Mouse (Mus musculus) urinary bladder, adult 2 months (tissue): ENCODE data around the gene Srcin1. TPM values are rescaled to one million over a fixed set of nuclear protein-coding genes. Genes with fewer than 3 reads are reported as not detected.

ENCODE experiments used
- DNase-seq: peaks from one replicate; pipeline ENCODE4 v3.0.0; 2022; ENCODE audit warnings: low spot score
- polyA plus RNA-seq: library from polyadenylated mRNA; depleted of rRNA; stranded (reverse); fragments of >200 nt; gene quantifications from 2 replicates; pipeline ENCODE4 v1.2.3, GENCODE M21; 2012; rRNA removed

Srcin1 gene
- polyA plus RNA-seq = 1.4 and 1.6 TPM in 2 replicates

DNA sequence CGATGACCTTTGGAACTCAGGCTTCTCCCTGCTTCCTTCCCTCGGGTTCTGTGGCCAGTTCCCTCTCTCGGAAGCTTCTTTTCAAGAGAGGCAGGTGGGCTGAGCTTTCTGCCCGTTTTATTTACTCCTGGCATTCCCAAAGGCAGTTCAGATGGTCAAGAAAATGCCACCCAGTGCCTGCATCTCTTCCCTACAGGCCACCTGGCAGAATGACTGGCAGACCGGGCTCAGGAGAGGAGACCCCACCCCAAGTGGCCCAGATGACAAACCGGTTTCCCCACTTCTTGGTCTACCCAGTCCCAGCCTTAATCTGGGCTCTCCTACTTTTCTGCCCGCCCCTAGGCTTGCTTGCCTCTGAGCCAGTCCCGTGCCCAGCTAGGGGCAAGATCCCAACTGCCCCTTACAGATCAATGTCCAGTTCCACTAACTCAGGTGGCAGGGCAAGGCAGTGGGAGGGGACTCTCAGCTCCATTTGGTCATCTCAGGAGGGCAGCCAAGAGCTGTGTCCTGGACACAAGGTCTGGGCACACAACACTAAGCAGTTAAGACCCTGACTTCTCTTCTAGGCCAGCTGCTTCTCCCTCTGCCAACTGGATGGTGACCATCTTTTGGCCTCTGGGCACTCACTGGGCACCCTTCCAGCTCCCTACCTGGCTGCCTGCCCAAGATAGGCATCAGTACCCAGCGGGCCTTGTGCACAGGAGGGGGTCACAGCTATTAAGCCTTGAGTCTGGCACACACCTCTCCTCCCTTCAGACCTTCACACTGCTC is at the start of gene Srcin1:
Gene Srcin1, minus strand, starts transcription at position 51 of the 771 bp plus-strand sequence.
- DNase-seq = no peak

DNA sequence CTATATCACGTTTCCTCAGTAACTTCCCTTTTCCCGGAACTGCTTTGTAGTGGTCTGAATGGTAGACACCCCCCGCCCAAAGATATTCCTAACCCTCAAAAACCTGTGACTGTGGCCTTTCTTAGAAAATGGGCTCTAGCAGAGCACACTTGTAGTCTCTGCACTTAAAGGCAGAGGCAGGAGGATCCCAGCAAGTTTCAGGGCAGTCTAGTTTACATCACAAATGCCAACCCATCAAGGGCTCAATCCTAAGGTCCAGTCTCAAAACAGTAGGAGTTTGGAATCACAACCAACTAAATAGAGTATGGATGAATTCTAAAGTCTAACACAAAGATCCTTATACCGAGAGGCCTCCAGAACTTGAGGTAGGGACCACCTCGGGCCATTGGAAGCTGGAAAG is 49.6 kb upstream of the Srcin1 start:
- DNase-seq = no peak

DNA sequence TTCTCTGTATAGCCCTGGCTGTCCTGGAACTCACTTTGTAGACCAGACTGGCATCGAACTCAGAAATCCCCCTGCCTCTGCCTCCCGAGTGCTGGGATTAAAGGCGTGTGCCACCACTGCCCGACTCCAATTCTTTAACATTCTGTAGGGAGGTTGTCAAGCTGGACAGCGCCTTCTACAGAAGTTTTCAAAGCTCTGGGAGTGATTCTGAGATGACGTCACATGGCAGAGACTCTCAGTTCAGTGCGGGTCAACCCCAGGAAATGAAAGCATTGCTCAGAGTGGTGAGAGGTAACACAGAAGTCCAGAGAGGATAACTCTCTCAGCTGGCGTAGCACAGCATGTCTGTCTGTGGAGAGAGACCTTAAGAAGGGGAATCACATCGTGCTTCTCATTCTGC is 47.2 kb upstream of the Srcin1 start:
- DNase-seq = no peak

DNA sequence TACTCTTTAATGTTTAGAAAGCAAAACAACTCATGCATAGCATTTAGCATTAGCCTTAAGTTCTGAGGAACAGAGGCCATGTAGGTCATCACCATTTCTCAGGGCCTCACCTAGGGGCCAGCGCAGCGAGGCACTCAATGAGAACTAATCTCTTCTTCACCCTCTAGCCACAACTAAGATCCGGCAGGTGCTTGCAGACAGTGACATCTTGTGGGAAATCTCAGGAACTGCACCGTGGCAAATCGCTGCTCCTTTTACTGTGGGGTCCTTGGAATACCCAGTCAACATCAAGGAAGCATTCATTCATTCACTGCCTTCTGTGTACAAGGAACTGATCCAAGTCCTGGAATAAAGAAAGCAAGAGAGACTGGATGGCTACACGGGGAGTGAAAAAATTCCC is 46.5 kb upstream of the Srcin1 start:
- no peak for DNase-seq

DNA sequence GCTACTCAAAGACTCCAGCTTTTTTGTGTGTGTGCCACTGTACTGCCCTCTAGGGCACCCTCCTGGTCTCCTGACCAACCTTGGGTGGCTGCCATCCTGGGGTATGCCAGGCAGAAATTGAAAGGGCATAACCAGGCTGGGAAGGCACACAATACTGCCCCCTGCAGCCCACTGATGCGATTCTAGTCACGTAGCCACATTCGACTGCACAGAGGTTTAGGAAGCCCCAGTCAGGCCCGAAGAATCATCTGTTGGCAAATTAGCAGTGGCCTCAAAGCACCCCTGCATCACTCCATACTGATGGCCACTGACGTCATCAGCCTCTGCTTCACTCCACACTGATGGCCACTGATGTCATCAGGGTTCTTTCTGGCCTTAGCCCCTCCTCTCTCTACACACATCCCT is 43.4 kb upstream of the Srcin1 start:
- no peak for DNase-seq

DNA sequence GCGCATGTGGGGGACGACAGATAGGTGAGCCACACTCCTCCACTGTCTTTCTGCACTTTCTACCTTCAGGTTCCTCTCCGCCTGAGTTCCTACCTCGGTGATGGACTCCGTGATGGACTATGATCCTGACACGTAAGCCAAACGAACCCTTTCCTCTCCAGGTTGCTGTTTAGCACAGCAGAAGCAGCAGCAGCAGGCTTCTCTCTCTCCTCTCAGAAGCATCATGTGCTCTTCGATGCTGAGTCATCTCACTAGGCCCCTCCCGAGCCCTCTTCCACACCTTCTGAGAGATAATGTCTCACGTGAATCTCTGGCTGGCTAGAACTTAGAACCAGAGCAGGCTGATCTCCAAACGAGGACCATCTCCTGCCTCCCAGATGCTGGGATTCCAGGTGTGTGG is 42.4 kb upstream of the Srcin1 start:
- DNase-seq = no peak

DNA sequence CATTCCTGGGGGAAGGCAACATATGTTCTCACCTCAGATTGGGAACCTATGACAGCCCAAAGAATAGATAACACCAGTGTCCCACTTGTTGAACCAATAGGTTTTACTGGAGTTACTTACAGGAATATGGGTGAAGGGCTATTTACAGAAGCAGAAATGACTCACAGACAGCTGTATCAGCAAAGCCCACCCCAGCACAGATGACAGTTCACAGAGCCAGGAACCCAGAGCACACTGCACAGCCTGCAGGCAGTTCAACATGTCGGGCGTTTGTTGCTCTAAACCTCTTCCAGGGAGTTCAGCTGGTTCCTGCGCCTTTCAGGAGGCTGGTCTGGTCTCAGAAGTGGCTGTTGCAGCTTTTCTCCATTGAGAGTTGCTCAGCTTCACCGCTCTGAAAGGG is 39.3 kb upstream of the Srcin1 start:
- no peak for DNase-seq

DNA sequence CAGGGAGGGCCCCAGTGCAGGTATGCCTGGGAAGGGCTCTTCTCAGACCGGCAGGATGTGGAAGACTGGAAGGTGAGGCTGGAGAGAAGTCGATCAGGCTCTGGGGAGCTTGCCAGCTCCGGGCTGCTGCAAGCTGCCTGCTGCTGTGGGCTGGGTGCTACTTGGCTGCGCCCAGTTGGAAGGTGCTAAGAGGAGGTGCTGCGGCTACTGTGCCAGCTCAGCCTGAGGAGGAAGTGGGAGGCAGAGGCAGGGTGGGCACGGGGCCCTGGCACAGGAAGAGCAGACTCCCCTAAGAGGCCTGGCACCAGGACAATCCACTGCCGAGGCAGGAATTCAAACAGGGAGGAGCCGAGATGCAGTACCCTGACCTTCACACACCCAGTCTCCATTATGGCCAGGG is 35.1 kb upstream of the Srcin1 start:
- DNase-seq = no peak

DNA sequence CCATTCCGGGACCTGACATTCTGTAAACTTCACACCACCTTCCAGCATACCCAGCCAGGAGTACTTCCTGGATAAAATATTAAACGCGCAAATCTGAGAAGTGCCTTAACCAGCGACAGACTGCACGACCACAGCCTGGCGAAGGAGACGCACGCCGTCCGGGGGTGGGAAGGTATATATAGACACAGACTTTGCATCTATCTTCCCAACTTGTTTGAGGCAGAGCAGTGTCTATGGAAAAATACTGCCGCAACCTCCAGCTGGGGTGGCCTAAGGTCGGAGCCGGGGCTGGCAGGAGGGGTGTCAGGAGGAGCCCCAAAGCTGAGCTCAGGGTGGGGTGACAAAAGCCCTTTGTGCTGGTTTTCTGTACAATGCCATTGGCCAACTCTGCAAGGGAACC is 33.8 kb upstream of the Srcin1 start:
- DNase-seq = no peak

DNA sequence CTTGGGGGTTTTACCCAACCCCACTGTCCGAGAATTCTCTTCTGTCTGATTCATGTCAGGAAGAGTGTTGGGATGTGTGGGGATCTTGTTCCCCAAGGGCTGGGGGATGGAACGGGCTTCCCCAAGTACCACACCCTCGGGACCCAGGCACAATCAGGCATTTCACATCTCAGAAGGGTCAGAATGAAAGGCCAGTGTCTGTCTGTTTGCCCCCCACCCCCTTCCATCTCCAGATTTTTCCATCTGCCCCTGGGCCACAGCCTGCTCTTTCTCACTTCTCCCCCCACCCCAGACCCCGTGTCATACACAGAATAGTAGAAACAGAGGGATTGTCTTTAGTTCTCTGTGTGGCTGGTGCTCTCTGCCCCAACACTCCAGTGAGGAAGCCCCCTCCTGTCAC is 32.9 kb upstream of the Srcin1 start:
- no peak for DNase-seq

DNA sequence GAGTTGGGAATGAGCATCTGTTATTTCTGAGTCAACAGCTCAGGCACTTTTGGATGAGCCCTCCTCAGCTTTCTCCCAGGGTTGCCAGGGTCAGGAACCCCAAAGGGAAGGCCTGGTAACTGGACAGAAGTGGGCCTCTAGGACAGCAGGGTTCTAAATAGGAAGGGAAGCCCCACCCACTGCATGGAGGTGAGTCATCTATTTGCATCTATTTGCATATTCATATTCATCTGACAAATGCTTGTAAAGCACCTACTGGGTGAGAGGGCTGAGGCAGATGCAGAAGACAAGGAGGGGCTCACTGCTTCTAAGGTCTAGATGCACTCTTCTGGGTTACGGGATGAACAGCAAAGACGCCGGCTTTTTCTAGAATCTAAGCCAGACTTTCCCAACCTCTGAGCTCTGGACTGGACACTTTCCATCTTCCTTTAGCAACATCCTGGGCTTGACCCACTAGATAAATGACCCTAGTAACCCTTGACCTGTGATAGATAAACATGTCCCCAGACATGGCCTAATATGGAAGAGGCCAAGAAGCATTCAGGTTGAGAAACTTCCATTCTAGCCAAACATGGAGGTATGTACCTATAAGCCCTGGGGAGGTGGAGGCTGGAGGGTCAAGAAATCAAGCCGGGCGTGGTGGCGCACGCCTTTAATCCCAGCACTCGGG is 31.2 kb upstream of the Srcin1 start:
- no peak for DNase-seq

DNA sequence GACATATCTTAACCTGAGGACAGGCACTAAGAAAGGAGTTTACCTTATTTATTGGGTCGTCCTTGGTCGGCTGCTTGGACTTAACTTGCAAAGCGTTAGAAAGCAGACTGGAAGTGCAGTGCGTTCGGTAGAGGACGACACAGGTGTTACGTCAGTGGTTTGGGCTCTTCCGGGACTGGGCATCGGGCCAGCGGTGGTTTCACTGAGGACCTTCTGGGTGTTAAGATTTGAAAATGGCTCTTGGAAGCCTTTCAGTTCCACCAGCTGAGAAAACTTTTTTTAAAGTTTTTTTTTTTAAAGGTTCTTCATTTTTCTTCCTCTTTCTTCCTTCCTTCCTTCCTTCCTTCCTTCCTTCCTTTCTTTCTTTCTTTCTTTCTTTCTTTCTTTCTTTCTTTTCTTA is 27.9 kb upstream of the Srcin1 start:
- DNase-seq = no peak

DNA sequence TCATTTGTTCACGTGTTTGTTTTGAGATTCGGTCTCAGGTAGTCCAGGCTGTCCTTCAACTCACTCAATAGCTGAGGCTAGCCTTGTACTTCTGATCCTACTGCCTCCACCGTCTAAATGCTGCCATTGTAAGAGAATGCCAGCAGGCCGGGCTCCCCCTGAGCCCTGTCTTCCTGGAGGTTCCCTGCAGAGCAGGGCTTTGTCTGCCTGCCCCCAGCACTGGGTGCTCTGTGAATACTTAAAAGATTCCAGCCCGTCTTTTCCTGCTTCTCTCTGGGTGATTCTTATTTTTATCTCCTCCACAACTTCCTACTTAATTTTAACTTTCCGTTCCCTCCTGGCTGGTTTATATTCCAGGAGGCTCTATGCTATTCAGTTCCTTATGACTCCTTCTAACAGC is 26.2 kb upstream of the Srcin1 start:
- DNase-seq = no peak

DNA sequence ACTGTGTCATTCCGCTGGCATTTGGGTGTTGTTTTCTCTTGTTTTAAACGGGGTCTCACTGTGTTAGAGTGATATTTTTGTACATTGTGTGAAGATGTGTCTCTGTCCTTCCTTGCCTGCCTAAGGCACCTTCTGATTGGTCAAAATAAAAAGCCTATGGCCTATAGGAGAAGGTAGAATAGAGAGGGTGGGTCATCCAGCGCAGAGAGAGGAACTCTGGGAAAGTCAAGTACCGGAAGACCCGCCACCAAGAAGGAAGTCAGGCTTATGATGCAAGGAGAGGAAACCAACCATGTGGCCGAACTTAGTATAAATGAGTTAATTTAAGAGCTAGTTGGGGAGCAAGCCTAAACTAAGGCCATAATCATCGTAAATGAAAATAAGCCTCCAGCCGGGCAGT is 23.1 kb upstream of the Srcin1 start:
- DNase-seq = no peak

DNA sequence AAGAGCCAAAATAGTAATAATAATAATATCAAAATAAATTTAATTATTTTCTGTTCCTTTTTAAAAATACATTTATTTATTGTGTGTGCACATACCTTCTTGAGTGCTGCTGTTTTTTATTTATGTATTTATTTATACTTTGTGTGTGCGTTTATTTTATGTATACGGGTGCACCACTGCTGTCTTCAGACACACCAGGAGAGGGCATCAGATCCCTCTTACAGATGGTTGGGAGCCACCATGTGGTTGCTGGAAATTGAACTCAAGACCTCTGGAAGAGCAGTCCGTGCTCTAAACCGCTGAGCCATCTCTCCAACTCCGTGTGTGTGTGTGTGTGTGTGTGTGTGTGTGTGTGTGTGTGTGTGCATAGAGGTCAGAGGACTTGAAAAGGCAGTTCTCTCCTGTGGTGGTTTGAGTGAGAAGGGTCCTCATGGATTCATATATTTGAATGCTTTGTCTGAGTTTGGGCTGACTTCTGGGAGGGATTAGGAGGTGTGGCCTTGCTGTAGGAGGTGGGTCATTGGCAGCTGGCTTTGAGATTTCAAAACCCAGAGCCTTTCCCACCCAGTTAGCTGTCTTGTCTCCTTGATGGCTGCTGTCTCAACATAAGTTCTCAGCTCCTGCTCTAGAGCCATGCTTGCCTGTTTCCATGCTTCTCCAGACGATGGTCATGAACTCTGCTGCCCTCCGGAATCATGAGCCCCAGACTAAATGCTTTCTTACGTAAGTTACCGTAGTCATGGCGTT is 22.1 kb upstream of the Srcin1 start:
- DNase-seq = no peak

DNA sequence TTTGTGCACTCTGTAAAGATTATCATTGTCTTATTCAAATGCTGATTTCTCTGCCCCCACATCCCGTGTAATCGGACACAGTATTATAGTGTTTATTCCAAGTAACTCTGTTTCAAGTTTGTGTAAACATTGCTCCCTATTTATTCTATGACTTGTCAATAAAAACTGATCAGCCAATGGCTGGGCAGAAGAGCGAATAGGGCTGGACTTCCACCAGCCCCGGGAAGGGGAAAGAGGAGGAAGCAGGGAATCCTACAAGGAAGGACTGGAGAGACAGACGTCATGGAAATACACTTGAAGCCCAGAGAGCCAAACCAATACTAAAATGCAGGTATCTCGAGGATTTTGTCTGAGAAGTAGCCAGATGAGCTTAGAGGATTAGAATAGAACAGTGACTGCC is 18.1 kb upstream of the Srcin1 start:
- no peak for DNase-seq

DNA sequence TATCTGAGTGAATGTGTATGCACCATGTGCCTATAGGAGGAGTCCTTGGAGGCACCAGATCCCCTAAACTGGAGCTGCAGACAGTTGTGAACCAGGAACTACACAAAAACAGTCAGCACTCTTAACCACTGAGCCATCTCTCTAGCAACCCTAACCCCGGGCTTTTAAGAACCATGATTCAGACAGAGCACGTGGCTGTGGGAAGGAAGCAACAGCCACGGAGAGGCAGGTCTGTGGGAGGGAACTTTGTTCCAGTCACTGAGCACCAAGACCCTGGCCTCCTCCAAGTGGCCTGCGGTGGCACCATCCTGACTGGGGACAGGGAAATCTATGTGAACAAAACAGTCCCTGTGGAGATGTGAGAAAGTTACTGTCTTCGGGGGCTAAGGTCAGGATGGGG is 15.9 kb upstream of the Srcin1 start:
- no peak for DNase-seq

DNA sequence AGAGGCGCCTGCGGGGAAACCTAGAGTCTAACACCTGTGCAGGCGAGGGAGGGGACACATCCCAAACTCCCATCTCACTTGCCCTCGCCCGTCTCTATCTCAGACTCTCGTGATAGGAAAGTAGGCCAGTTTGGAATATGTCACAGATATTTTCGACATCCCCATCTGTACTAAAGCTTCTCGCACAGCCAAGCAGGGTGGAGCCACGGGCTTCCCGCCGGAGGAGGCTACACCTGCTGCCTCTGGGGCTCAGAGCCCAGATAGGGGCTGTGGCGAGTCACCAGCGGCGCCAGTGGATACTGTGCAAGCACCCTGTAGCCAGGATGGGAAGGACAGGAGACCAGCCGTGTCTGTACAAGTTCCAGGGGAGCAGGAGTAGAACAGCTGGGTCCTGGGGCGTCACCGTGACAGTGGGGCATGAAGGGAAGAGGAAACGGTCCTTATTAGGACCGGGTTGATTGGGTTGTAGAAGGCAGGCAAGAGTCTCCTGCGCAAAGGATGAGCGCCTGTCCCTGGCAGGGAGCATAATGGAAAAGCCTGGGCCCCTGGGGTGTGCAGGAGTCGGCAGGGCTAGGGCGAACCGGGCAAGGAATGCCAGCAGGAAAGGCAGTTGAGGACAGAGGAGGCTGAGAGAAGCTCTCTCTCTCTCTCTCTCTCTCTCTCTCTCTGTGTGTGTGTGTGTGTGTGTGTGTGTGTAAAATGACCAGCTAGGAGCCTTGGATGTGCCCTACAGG is 14.4 kb upstream of the Srcin1 start:
- no peak for DNase-seq

DNA sequence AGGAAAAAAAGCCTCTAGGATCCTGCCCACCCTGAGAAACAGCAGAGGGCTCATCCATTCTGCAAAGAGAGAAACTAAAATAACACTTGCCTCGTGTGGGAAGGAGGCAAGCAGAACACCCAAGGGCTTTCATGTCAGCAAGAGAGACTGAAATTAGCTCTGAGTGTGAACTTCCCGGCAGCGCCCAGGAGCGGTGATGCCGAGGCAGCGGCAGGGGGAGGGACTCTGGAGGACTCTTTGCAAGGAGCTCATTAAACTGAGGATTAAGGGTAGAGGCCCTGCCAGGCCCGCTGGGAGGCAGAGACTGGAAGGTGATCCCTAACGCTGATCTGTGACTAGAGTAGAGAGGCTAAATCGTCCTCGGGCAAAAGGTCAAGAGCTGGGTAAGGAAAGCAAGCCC is 13.2 kb upstream of the Srcin1 start:
- DNase-seq = no peak

DNA sequence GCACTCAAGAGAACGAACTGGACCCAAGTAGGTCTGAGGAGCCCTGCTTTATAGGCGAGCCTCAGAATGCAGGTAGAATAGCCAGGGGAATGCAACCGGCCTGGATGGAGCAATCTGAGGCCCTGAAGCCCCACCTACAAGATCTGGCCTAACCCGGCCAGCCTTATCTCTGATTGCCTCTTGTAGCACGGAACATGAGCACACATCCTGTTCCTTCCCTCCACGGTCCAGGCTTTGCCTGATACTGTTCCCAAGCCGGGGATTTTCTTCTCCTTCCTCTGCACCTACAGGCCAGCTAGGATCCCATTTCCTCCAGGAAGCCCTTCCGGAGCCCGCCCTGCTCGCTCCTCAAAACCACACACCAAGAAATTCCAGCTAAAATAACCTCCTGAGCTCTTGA is 9.9 kb upstream of the Srcin1 start:
- no peak for DNase-seq

DNA sequence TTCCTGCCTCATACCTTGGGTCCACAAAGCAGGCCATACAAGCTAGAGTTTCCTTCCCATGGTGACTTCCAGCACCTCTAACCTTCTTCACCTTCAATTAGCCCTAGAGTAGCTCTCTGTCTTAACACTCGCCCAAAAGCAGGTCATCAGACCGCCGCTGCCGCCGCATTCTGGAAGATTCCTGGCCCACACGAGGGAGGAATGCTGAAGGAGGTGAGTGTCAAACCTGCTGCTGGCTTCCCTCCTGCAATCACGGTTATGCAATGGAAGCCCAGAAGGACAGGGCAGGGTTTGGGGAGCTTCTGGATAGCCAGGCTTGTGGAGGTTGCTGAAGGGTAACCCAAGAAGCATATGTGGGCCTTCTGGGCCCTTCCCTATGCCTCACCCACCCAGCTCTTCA is 8.5 kb upstream of the Srcin1 start:
- no peak for DNase-seq
